Comparison of ENCODE assay signal across 8 mouse cellular contexts in the genomic region with DNA sequence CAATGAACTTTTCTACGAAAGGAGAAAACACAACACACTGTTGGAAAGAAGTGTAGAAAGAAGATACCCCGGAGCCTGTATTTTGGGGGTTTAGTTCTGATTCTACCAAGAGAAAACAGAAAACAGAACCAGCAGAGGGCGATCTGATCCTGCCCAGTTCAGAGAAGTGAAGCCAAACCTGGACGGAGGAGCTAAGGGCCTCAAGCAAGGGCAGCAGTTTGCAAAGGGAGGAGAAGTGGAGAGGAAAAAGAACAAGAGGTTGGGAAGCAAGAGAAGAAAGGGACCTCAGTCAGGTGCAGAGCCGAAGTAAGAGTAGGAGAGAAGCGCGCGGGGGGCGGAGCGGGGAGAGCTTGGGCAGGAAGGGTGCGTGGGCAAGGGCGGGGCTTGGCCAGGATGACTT. TPM values are rescaled to one million over a fixed set of nuclear protein-coding genes. Genes with fewer than 3 reads are reported as not detected.
DNase-seq lines count a peak whose midpoint lies in the region; ATAC-seq and TF ChIP-seq lines count a peak whose summit lies in the region.

No protein-coding gene starts in this region.

- H3K9ac ChIP-seq in liver, adult 2 months (ENCODE audit: low read depth, low read length) = peak overlapping the region; percentile 53; the same call in 1 of the 2 replicates
- no peak overlapping the region for H3K9ac ChIP-seq in embryonic facial prominence, embryonic 13.5 days
- 0 out of 2 replicates have a peak overlapping the region, but pooled peaks have one; percentile 10 for H3K9ac ChIP-seq in intestine, embryonic 15.5 days
- no peak overlapping the region for H3K9ac ChIP-seq in liver, postnatal 0 days (replicated peaks)
- H3K9ac ChIP-seq in stomach, embryonic 15.5 days = no peak overlapping the region

- DNase-seq in liver, adult 2 months (ENCODE audit: extremely low read depth, low read depth, low spot score) = peak; percentile 22
- DNase-seq in liver (no peak), R1 (ENCODE audit: low read depth, low spot score) (peak; percentile 57)
- DNase-seq in liver, postnatal 0 days = no peak
- DNase-seq in cerebellum, adult 9-10 months = no peak

- TF ChIP-seq EP300 in liver, postnatal 0 days (IDR thresholded peaks at IDR 0.05; ENCODE audit: low read depth) = no peak

- H3K9me3 ChIP-seq in embryonic facial prominence, embryonic 13.5 days = no peaks in the 10 kb centered on the region
- no peaks in the 10 kb centered on the region for H3K9me3 ChIP-seq in intestine, embryonic 15.5 days
- no peaks in the 10 kb centered on the region for H3K9me3 ChIP-seq in liver, postnatal 0 days (ENCODE audit: low read length)
- no peaks in the 10 kb centered on the region for H3K9me3 ChIP-seq in stomach, embryonic 15.5 days

- 21% methylated on average over 12 of the region's 12 CpGs for WGBS in liver, adult 2 months
- 37% methylated on average over 12 of the region's 12 CpGs for WGBS in embryonic facial prominence, embryonic 13.5 days
- 24% methylated on average over 12 of the region's 12 CpGs for WGBS in intestine, embryonic 15.5 days
- WGBS in liver, postnatal 0 days (ENCODE audit: insufficient replicate concordance) = 27% methylated on average over 12 of the region's 12 CpGs
- WGBS in stomach, embryonic 15.5 days = 29% methylated on average over 12 of the region's 12 CpGs

- no peaks in the 10 kb centered on the region for H3K4me1 ChIP-seq in liver, adult 2 months (ENCODE audit: control insufficient read depth, insufficient read depth, low read length)
- no peaks in the 10 kb centered on the region for H3K4me1 ChIP-seq in embryonic facial prominence, embryonic 13.5 days
- H3K4me1 ChIP-seq in intestine, embryonic 15.5 days (replicated peaks) = no peaks in the 10 kb centered on the region
- H3K4me1 ChIP-seq in liver, postnatal 0 days (ENCODE audit: insufficient read depth) = no peaks in the 10 kb centered on the region
- no peaks in the 10 kb centered on the region for H3K4me1 ChIP-seq in stomach, embryonic 15.5 days

- no peaks in the 10 kb centered on the region for H3K79me2 ChIP-seq in liver, adult 2 months (ENCODE audit: control insufficient read depth, insufficient read depth, low read length)

- H3K27me3 ChIP-seq in liver, adult 2 months (ENCODE audit: control insufficient read depth, insufficient read depth, low read length) = no peaks in the 10 kb centered on the region
- H3K27me3 ChIP-seq in embryonic facial prominence, embryonic 13.5 days = no peaks in the 10 kb centered on the region
- H3K27me3 ChIP-seq in intestine, embryonic 15.5 days (replicated peaks) = no peaks in the 10 kb centered on the region
- H3K27me3 ChIP-seq in liver, postnatal 0 days (ENCODE audit: insufficient read depth, low read length) = no peaks in the 10 kb centered on the region
- H3K27me3 ChIP-seq in stomach, embryonic 15.5 days (replicated peaks) = no peaks in the 10 kb centered on the region

- H3K36me3 ChIP-seq in liver, adult 2 months (ENCODE audit: control insufficient read depth, insufficient read depth, low read length) = no peaks in the 10 kb centered on the region
- no peaks in the 10 kb centered on the region for H3K36me3 ChIP-seq in embryonic facial prominence, embryonic 13.5 days
- H3K36me3 ChIP-seq in intestine, embryonic 15.5 days = no peaks in the 10 kb centered on the region
- no peaks in the 10 kb centered on the region for H3K36me3 ChIP-seq in liver, postnatal 0 days (replicated peaks; ENCODE audit: insufficient read depth, low read length)
- H3K36me3 ChIP-seq in stomach, embryonic 15.5 days = no peaks in the 10 kb centered on the region

- ATAC-seq in embryonic facial prominence, embryonic 13.5 days (ENCODE audit: insufficient number of reproducible peaks, insufficient read depth, low FRiP score, low TSS enrichment, low read depth) = no peak
- no peak for ATAC-seq in intestine, embryonic 15.5 days
- ATAC-seq in liver, postnatal 0 days = no peak
- ATAC-seq in stomach, embryonic 15.5 days (ENCODE audit: insufficient read depth, low FRiP score, low read depth) = no peak

- peak overlapping the region; percentile 43 for H3K4me3 ChIP-seq in liver, adult 2 months (ENCODE audit: insufficient read depth, low read depth, low read length)
- H3K4me3 ChIP-seq in embryonic facial prominence, embryonic 13.5 days = peak overlapping the region; percentile 30
- H3K4me3 ChIP-seq in intestine, embryonic 15.5 days (replicated peaks) = peak overlapping the region; percentile 24
- H3K4me3 ChIP-seq in liver, postnatal 0 days (ENCODE audit: low read depth, low read length) = peak overlapping the region; percentile 33
- peak overlapping the region; percentile 31; the same call in 1 of the 2 replicates for H3K4me3 ChIP-seq in stomach, embryonic 15.5 days (replicated peaks)

- no peak overlapping the region for H3K27ac ChIP-seq in liver, adult 2 months (replicated peaks; ENCODE audit: insufficient read depth, low read depth, low read length)
- H3K27ac ChIP-seq in embryonic facial prominence, embryonic 13.5 days = no peak overlapping the region
- no peak overlapping the region for H3K27ac ChIP-seq in intestine, embryonic 15.5 days
- H3K27ac ChIP-seq in liver, postnatal 0 days (ENCODE audit: low read depth) = no peak overlapping the region
- H3K27ac ChIP-seq in stomach, embryonic 15.5 days = no peak overlapping the region

- peak overlapping the region; percentile 50 for H3K4me2 ChIP-seq in embryonic facial prominence, embryonic 13.5 days
- H3K4me2 ChIP-seq in intestine, embryonic 15.5 days (replicated peaks) = peak overlapping the region; percentile 56
- peak overlapping the region; percentile 60 for H3K4me2 ChIP-seq in liver, postnatal 0 days (ENCODE audit: low read depth, low read length)
- H3K4me2 ChIP-seq in stomach, embryonic 15.5 days = peak overlapping the region; percentile 51

- peak; percentile 44 for TF ChIP-seq CTCF in liver, adult 2 months (IDR thresholded peaks at IDR 0.05; ENCODE audit: low read depth, low read length)
- TF ChIP-seq CTCF in liver, postnatal 0 days (IDR thresholded peaks at IDR 0.05; ENCODE audit: low read depth) = peak; percentile 55

- TF ChIP-seq POLR2A in liver, adult 2 months (IDR thresholded peaks at IDR 0.05; ENCODE audit: extremely low read depth, insufficient read depth, low read length) = no peak

RNA-seq across cellular contexts. Expression of a gene that starts 51.5 kb away (rescaled TPM):
- total RNA-seq in liver, adult 2 months (2014; rRNA removed) = under 0.01 TPM in 1 of 2 replicates, not detected in the other
- polyA plus RNA-seq in liver, adult 2 months (2012; rRNA removed) = 0.02 TPM in 1 of 2 replicates, not detected in the other
- polyA plus RNA-seq in embryonic facial prominence, embryonic 13.5 days (2015; fragmentation: Nextera tagmentation; extraction: Ambion mirVana) = 8.2 and 9.8 TPM in 2 replicates
- polyA plus RNA-seq in intestine, embryonic 15.5 days (2015; fragmentation: Nextera tagmentation; extraction: Ambion mirVana) = 2.6 and 2.9 TPM in 2 replicates
- 0.05 TPM in 1 of 2 replicates, not detected in the other for polyA plus RNA-seq in liver, postnatal 0 days (2015; fragmentation: Nextera tagmentation; extraction: Ambion mirVana)
- polyA plus RNA-seq in stomach, embryonic 15.5 days (2015; fragmentation: Nextera tagmentation; extraction: Ambion mirVana) = 2.7 and 2.8 TPM in 2 replicates

RNA-seq across cellular contexts. Expression of a gene that starts 57.0 kb away (rescaled TPM):
- total RNA-seq in liver, adult 2 months (2014; rRNA removed) = 143 and 144 TPM in 2 replicates
- 125 and 132 TPM in 2 replicates for polyA plus RNA-seq in liver, adult 2 months (2012; rRNA removed)
- polyA plus RNA-seq in embryonic facial prominence, embryonic 13.5 days (2015; fragmentation: Nextera tagmentation; extraction: Ambion mirVana) = 171 and 187 TPM in 2 replicates
- polyA plus RNA-seq in intestine, embryonic 15.5 days (2015; fragmentation: Nextera tagmentation; extraction: Ambion mirVana) = 278 and 295 TPM in 2 replicates
- 166 and 175 TPM in 2 replicates for polyA plus RNA-seq in liver, postnatal 0 days (2015; fragmentation: Nextera tagmentation; extraction: Ambion mirVana)
- polyA plus RNA-seq in stomach, embryonic 15.5 days (2015; fragmentation: Nextera tagmentation; extraction: Ambion mirVana) = 207 and 235 TPM in 2 replicates

Comparison
In these comparisons a context has a peak if more than half of its experiments do, and no peak if none do; other contexts are left out.
1. DNase-seq: peak in liver, adult 2 months (single experiment) and R1 (single experiment); none in liver (single experiment), liver, postnatal 0 days (single experiment) and cerebellum, adult 9-10 months (single experiment).
2. H3K9ac ChIP-seq: peak in liver, adult 2 months (single experiment) and intestine, embryonic 15.5 days (single experiment); none in embryonic facial prominence, embryonic 13.5 days (single experiment), liver, postnatal 0 days (single experiment) and stomach, embryonic 15.5 days (single experiment).
3. Peak in every context shown above with its lines, with median percentiles within 50 percentile points of each other: H3K4me3 ChIP-seq and H3K4me2 ChIP-seq.